Mouse (Mus musculus): ENCODE data around the gene Il3ra. TPM values are rescaled to one million over a fixed set of nuclear protein-coding genes. Genes with fewer than 3 reads are reported as not detected.

Il3ra gene
- total RNA-seq, 1 experiment from 2014 or later = 2.1 TPM

GRCm38 (mm10) chr14:14353740-14354510 lies 7.8 kb downstream of the Il3ra start:
- no peak for ATAC-seq (ENCODE audit: extremely low read depth, insufficient number of reproducible peaks, low FRiP score, poor library complexity, severe bottlenecking)

- ATAC-seq (ENCODE audit: extremely low read depth, insufficient number of reproducible peaks, low FRiP score, poor library complexity, severe bottlenecking) = no peak
These were observed 8.7 kb downstream of the Il3ra start for GRCm38 (mm10) chr14:14354511-14355359.

- ATAC-seq (ENCODE audit: extremely low read depth, insufficient number of reproducible peaks, low FRiP score, poor library complexity, severe bottlenecking) = no peak
These were observed 9.2 kb downstream of the Il3ra start for GRCm38 (mm10) chr14:14355360-14355646.

GRCm38 (mm10) chr14:14395535-14395934 lies 49.5 kb downstream of the Il3ra start:
- no peak for ATAC-seq (ENCODE audit: extremely low read depth, insufficient number of reproducible peaks, low FRiP score, poor library complexity, severe bottlenecking)

GRCm38 (mm10) chr14:14400998-14401397 lies 54.9 kb downstream of the Il3ra start, which contains the start of gene Olfr721-ps1:
TSS of gene Olfr721-ps1 (plus strand) at chr14:14401298.
- ATAC-seq (ENCODE audit: extremely low read depth, insufficient number of reproducible peaks, low FRiP score, poor library complexity, severe bottlenecking) = no peak

Other genes starting within 250 kb of the Il3ra start
- 108 and 128 TPM in 2 replicates for gene Psmd6, start 225.3 kb upstream of the Il3ra start, total RNA-seq (2017)
- gene Olfr720, start 159.4 kb upstream of the Il3ra start, total RNA-seq (2017) = not detected in 2 replicates
- gene Olfr31, start 23.4 kb upstream of the Il3ra start, total RNA-seq (2017) = not detected in 2 replicates
- not detected in 2 replicates for gene Olfr721-ps1, start 55.0 kb downstream of the Il3ra start, total RNA-seq (2017)

Measured in neutrophil, adult 5-6 weeks (primary cell).